Mouse (Mus musculus) R1 (cell line): ENCODE data around the gene Kcns1.
"Not testable (repeated sequence)": the region's sequence is repeated elsewhere in the genome, so short reads cannot be mapped to it uniquely, and the experiment has no call there.

Source experiments
- DNase-seq: peaks from one replicate; pipeline ENCODE4 v3.0.0-alpha.2; 2018; ENCODE audit warnings: low read depth, low spot score

The Kcns1 gene

DNA sequence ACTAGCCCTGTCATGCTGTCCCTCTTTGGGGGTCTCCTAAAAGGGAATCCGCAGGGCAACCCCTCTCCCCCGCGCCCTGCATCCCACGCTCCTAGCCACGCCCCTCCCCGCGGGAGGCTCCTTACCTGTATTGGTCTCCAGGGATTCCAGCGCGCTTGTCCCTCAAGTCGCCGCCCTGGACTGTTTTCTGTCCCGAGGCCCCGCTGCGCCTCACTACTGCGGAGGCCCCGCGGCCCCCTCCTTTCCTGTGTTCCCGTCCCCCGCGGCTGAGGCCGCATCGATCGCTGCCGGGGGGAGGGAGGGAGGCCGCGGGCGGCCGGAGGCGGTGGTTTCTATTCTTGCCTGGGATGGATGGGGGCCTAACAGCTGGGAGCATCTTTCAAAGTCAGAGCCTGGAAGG is at the start of gene Kcns1:
Kcns1 (minus strand) TSS at position 212 of the 400 bp plus-strand sequence.
- DNase-seq, result no peak

DNA sequence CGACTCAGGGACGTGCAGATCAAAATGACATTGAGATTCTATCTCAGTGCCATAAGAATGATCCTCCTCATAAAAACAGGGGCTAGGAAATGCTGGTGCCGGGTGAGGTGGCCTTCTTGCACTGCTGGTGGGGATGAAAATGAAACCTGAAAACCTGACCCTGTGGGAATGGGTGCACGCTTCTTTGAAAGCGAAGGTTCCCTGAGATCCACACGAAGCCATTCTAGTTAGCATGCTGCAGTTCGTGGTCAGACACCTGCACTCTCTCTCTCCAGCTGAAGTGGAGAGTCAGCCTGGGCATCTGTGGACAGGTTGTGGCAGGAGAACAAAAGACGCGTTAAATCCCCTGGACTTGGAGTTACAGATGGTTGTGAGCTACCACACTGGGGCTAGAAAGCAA is 48.4 kb upstream of the Kcns1 start:
- DNase-seq, result no peak

DNA sequence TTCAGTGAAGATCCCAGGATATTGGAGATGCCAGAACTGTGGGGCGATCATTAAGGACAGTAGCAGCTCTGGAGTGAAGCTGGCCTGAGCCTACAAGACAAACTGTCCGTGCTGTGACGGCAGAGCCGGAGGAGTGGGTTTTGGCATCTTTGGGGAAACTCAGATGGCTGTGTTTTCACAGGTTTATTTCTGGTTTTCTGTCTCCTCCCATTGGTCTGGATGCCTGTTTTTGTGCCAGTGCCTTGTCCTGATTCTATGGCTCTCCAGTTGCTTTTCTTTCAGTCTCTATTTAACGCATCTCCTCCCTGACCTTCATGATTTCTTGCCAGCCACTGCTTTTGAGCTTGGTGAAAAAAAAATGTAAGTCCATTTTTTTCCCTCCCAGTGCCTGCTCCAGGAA is 41.8 kb upstream of the Kcns1 start:
- no peak for DNase-seq

DNA sequence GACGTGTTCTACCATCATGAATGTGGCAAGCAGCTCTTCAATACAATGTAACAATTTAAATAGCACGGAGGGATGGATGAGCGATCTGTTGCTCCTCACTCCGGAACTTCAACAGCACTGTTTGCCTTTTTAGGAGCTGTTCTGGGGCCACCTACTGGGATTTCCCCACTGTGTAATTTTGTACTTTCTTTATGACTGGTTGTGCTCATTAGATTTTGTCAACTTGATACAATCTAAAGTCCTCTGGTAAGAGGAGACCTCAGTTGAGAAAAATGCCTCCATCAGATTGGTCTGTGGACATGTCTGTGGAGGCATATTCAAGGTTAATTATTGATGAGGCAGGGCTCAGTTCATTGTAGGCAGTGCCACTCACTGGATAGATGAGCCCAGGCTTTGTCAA is 40.0 kb upstream of the Kcns1 start:
- no peak for DNase-seq

DNA sequence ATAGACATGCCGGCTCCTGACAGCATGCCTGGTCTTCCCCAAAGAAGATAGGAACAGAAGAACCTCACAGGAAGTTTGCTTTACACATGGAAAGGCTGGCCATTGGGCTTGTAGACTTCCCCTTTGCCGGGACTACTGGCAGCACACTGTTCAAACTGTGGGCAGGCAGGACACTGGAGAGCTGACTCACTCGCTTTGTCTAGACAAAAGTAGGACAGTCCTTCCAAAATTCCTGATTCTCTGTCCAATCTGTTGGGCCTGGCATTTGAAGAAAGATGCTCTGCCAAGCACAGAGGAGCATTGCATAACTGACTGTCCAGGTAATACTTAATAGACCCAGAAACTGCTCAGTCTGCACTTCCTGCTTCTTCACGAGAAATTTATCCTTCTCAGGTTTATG is 35.8 kb upstream of the Kcns1 start:
- no peak for DNase-seq

DNA sequence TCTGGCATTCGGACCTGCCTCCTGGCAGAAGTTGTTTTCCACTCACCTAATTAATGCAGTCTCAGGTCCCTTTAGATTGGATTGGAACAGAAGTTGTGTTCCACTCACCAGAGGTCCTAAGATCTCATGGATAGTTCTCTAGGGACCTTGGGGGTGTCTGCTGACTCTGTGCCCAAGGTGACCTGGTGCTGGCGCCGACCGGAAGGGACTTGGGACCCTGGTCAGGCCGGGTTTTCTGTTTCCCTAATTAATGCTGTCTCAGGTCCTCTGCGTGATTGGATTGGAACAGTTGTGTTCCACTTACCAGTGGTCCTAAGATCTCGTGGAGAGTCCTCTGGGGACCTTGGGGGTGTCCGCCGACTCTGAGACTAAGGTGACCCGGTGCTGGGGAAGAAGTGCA is 35.1 kb upstream of the Kcns1 start:
- not testable (repeated sequence) for DNase-seq

DNA sequence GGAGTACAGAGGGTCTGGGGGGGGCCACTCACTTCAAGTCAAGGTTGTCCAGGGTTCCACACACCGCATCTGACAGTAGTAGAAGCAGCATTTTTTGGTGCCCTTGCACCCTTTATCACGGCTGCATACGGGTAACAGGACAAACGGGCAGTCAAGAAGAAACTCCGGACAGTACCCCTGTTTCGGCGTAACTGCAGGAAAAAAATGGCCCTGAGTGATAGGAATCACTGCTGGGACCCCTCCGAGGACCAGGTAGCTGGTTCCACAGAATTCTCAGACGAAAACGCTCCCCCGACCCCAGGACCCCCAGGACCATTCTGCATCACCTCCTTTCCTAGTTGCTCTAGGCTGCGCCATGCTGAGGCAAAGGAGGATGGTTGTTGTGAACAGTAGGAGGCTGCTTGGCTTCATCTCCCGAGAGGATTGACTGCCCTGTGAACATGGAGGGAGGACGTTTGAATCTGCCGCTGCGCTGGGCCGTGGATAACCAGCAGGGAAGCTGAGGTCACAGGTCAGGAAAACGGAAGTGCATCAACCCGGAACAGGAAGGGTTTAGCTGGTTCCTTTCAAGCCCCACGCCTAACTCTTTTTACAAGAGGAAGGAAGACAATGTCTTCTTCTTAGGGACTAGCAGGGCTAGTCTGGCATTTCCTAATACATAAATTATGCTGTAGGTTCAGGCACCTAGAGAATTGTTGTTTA is 28.9 kb upstream of the Kcns1 start, which contains the start of gene Wfdc15a:
Wfdc15a (minus strand) TSS at position 505 of the 702 bp plus-strand sequence.
- peak; percentile 60 for DNase-seq

DNA sequence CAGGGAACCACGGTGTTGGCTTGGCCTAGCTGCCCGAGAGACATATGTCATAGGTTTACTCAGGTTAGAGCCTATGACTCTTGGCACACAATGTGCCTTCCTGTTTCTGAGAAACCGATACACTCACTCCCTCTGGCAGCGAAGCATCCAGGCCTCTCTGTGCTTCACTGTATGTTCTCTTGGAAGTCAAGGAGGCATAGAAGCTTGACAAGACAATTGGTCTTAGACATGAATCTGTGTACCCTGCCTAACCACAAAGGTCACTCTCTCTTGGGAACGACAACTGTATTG is 25.7 kb upstream of the Kcns1 start:
- DNase-seq, result no peak

DNA sequence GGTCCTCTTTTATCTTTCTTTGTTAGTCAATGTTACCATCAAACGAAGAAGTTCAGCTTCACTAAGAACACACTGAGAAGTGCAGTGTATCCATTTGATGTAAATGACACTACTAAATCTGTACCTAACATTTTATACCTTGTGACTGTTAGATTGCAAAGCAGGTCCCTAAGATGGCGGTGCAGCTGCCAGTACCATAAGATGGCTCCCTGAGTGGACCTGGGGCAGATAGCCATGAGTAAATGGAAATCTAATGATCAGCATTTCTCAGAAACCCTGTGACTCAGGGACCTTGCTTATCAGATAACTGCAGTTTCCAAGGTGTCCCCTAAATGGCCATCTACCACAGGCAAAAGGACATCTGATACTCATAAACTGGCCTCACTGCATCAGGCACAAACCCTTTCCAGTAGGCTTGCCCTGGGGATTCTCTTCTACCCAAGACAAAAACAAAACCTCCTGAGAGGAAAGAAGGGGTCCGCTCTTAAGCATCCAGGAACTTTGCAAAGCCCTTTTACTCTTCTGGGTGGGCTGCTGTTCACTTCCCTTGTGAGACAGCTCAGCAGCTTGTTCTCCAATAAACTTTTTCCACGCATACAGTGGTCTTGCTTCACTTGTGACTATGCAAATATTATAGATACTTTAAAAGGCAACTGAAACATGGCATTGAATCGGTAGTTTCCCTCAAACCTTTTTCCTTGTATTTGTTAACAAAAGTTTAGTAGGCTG is 25.2 kb upstream of the Kcns1 start:
- DNase-seq, result no peak

DNA sequence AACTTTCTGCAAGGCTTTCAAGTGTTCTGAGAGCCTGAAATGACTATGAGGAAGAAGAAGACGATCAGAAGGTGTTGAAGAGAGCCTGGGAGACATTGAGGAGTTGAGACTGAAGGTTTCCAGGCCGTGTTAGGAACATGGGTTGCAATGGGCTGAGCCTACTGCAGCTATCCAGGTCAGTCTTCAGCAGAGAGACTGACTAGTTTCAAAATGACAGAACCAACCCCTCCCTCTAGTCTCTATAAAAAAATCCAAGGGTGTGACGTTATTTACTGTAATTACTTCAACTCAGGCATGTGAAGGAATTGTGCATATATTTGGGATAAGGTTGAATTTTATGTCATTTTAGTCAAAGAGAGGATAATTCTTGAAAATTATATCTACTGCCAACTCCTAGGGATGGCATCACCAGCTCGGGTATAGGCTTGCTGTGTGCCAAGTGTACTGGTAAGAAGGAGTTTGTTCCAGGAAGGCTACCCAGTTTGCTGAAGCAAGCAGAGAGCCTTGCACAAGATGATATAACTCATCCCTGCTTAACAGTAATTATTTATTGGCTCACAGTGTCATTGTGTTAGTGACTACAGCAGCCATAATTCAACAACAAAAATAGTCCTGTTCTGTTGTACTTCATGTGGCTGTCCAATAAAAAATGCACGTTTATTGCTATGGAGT is 24.2 kb upstream of the Kcns1 start:
- no peak for DNase-seq

DNA sequence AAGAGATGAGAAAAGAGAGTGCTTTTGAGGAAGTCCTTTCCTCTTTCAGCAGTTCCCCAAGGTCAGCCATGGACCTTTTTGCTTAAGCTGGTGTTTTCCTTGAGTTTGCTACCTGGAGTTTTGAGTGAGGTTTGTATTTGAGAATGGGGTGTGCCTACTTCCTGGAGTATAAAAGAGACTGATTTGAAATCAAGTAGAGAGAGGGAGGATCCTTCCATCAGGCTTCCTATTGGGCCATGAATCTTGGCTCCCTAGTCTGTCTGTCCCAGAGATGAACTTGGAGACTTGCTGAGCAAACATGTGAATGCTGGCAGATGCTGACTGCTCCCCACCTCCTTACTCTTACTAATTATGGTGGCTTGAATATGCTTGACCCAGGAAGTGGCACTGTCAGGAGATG is 21.4 kb upstream of the Kcns1 start:
- DNase-seq, result no peak

DNA sequence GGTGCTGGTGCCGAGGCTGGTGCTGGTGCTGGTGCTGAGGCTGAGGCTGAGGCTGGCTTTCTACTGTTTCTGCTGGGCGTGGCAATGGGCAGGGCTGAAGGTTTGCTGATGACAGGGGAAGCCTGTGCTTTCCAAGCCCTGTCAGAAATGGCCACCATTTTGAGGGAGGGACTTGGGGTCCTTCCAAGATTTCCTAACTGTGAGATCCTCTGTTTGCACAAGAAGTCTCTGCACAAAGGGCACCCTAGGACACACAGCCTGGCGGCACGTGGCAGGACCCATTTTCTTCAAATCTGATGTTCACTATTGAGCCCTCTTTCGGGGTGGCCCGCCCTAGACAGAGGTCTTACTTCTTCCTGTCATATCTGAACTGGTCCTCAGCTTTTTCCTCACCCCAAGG is 19.7 kb upstream of the Kcns1 start, which contains the start of gene Wfdc12:
Wfdc12 (minus strand) TSS at position 33 of the 400 bp plus-strand sequence.
- no peak for DNase-seq

DNA sequence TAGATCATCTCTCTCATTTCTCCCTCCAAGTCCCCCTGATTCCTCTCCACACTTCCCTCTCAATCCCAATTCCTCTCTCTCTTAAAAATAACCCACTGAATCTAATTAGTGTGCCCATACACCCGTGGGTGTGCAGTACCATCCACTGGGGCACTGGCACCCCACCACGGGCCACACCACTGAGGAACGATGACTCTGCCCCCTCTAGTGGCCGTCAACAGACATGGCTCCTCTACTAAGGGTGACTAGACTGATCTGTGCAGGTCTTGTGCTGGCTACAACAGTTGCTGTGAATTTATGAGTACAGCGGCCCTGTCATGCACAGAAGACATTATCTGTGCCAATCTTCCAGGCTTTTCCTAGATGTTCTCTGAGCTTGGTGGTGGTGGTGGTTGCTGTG is 17.8 kb upstream of the Kcns1 start:
- peak; percentile 35 for DNase-seq

DNA sequence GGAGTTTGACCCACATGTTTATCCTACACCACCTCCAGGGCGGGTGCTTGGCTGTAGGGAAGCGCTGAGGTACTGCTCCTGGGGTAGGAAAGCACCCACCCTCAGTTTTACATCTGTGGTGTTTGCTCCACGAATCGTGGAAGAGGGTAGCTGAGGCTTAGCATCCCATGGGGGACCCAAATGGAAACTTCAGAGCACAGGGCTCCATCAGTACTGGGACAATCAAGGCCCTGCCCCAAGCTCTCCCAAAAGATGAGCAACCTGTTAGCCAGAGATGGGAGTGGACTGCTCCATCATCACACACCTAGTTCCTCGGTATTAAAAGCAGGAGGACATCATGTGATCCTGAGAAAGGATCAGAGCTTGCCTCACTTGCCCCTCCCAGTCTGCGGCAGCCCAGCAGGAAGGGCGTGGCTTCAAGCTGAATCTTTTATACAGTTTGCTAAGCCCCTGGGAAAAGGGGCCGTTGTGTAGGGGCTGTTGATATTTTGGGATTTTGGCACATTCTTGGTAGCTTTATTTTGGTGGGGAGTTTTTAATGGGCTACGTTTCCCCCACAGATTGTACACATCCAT is 13.3 kb upstream of the Kcns1 start:
- peak; percentile 53 for DNase-seq

DNA sequence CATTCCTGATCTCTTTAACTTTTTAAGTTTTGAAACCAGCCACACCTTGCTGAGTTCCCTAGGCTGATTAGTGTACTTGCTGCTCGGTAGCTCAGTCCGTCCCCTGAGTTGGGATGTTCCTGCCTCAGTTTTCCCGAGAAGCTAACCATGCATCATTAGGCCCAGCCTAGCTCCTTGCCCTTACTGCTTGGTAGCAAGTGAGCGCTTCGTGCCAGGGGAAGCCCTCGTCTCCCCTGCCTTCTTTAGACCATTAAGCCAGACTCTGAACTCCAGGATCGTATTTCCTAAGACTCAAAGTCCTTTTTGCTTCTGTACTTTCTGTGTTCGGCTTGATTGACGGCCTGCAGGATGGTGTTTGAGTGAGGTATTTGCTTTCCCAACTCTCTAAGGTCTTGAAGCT is 12.4 kb upstream of the Kcns1 start:
- no peak for DNase-seq

DNA sequence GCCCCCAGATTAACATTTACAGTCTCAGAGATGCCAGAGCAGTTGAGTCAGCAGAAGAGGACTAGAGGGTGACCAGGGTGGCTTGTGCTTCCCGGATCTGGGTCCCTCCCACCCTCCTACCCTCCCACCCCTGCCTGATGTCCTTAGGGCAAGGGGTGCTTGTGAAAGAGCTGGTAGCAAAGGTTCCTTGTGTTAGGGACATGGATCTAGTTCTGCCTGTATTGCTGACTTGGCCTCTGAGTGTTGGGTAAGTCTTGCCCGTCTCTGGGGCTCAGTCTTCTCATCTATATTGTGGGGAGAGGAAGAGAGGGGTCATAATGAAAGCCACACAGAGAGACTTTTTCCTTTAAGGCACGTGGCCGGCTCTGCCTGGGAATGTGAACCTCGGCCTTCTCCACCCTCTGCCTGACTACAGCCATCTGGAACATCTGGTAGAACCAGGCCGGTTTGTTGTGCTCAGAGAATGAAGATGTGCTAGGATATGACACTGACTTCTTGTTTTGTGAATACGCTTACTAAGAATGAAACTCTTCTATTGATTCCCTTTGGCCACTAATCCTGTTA is 11.9 kb upstream of the Kcns1 start, which contains the start of gene Wfdc5:
Wfdc5 (minus strand) TSS at position 51 of the 564 bp plus-strand sequence.
- no peak for DNase-seq

DNA sequence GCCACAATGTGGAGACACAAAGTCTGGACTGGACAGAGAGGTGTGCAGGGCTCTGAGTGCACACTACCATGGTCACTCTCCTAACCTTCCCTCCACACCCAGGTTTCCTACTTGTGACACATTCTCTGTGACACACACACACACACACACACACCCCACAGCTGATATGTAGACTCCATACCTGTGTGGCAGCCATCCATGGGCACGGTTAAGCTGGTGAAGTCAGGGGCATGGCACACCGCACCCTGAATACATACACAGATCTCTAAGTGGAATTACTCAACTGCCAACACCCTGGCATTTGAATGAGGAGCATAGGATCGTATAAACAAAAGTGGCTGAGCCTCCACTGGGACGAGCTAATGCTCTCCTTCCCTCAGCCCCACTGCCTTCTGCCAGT is 9.9 kb upstream of the Kcns1 start:
- DNase-seq, result no peak

DNA sequence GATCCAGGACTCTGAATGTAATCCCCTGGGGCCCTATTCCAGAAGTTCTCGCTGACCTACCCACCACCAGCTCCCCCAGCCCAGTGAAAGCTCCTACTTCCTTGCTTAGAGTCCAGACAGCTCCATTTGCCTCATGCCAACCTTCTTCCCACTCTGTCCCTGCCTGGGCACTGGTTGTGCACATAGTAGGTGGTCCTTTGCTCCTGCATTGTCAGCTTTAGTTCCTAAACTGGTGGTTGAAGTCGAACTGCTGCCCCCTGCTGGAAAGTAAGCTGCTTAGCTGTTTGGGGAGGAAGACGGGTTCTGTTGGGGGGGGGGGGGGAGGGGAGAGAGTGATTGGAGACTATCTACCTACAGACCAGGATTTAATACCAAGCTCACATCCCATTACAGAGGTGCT is 9.2 kb upstream of the Kcns1 start:
- DNase-seq, result peak; percentile 62

DNA sequence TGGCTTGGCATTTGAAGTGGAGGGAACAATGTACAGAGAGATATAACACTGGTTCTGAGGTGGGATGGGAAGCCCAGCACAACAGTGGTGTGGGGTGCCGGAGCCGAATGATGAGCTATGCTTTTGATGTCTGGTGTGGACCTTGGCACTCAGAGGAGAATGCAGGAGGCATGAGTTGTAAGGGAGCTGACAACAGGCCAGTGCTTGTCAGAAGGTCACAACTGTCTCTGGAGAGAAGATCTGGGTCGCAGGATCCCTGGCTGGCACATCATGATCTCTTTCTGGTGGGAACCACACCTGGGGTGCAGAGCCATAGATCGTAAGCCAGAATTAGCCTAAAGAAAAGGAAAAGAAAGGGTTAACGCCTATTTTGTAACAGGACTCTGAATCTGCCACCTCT is 6.9 kb upstream of the Kcns1 start:
- DNase-seq, result no peak

DNA sequence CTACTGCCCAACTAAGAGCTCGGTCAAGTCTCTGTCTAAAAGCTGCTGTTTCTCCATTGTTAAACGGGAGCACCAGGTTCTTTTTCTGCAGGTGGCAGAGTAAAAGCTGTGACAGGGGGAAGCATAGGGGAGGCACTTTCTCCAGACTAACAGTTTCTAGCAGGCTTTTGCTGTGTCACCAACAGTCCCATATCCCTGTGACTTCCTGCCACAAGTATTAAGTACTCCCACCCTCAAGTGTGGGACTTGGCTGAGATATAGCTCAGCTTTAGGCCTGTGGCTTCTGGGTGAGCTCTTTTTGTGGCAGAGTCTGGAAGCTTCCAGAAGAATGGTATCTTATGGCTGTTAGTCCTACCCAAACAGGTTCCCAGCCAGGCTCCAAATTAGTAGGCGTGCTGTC is 4.9 kb upstream of the Kcns1 start:
- no peak for DNase-seq

DNA sequence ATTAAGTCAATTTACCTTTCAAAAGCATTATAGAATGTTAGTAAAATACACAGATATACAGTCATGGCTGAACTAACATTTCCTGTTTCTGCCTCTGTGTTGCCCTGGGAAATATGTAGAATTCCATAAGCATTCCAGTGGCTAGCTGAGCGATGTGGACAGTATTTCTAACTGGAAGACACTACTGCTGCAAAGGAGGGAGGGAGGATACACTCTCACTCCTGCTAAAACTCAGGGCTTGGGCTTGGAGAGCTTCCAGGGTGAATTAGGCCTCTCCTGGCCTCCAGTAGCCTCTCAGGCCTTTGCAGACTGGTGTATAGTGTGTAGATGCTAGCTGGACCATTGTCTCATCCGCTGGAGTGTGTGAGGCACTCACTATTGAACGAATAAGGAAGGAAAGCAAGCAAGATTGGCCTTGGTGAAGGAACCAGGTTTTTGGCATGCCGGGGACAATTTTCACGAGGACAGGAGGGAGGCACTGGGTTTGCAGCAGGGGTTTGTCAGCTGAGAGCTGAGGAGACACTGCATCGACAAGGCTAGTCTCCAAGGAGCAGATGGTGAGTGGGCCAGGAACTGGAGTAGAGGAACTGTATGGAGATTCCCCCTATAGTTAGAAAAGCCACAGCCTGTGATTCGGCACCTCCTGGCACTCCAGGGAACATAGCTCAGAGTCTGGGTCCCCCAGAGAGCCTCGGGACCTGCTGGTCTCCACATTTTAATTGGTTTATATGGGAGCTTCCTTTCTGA is 3.9 kb upstream of the Kcns1 start:
- no peak for DNase-seq
